Mouse (Mus musculus): ENCODE results near the gene Cox19. TPM values are rescaled to one million over a fixed set of nuclear protein-coding genes. Genes with fewer than 3 reads are reported as not detected.

The Cox19 gene
- polyA plus RNA-seq, 2 experiments from 2014 or later = 49.9 to 52.2 TPM

DNA sequence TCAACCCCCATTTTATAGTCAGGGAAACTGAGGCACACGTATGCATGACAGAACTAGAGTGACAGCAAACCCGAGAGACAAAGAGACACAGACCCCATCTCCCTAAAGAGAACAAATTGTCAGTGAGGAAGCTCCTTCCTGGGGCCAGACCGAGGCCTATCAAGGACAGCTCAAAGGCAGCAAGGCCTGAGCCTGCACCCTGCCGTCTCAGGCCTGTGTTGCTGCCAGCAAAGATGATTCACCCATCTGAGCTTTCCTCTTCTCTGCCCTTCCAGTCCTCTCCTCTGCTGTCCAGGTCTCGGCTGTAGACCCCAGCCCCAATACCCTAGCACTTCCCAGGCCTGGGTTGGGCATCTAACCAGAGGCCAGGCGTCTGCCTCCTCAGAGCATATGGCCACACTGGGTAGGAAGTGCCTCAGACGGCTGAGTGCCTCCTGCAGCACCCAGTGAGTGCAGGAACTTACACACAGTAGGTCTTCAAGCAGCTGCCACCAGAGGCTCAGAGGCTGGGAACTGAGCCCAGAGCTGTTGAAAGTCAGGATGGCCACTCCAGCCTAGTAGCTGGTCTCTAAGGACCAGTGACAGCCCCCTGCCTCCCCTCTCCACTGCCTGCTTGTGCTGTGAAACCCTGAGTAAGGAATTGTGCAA, 24.1 kb downstream of the Cox19 start:
- no peak for ATAC-seq

DNA sequence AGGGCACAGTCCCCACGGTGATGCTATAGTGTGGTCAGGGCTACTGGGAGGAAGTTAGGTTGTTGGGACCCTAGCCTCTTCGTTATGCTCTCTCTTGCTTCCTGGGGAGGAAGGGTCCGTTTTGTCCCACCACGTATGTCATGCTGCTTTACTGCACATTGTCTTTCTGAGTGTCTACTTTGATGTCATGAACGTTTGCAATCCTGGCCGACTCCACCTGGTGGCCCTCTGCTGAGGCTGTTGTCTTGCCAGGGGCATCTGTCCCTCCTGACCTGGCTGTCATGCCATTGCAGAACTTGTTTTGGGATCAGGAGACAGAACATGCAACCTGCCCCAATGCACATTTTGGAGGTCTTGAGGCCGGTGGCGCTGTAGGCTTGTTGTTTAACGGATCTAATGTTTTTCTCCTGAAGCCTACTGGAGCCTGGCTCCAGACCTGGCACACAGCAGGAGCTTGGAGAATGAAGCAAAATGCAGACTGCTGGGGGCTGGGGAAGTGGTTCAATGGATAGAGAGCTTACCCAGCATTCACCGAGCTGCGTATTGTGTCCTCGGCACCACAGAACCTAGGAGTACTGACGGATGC, 25.0 kb downstream of the Cox19 start:
- peak; percentile 3 for ATAC-seq

DNA sequence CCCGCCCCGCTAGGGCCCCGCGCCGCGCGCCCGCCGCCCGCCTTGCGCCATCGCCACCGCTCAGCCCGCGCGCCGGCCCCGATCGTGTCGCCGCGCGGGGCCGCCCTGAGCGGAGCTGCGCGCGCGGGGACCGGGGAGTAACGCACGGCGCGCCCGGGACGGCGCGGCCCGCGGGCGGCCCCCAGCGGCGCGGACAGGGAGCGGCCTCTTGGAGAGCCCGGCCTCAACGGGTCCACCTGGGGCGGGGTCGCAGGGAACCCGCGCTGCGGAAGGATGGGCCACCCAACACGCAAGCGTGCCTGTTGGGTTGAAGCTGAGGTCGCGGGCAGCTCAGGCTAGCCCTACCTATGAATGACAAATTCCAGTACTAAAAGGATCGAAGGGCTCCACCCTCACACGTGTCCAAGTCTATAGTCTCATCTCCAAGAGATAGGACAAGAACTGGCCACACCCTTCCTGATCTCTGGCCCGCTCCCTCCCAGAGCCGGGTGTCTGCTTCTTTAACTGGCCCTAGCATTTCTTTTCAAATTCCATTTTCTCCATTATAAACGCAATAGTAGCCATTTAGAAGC, 25.7 kb downstream of the Cox19 start, which contains the start of gene Adap1:
Gene Adap1 (minus strand): TSS at position 228 of the 572 bp plus-strand sequence.
- ATAC-seq = peak; percentile 78

DNA sequence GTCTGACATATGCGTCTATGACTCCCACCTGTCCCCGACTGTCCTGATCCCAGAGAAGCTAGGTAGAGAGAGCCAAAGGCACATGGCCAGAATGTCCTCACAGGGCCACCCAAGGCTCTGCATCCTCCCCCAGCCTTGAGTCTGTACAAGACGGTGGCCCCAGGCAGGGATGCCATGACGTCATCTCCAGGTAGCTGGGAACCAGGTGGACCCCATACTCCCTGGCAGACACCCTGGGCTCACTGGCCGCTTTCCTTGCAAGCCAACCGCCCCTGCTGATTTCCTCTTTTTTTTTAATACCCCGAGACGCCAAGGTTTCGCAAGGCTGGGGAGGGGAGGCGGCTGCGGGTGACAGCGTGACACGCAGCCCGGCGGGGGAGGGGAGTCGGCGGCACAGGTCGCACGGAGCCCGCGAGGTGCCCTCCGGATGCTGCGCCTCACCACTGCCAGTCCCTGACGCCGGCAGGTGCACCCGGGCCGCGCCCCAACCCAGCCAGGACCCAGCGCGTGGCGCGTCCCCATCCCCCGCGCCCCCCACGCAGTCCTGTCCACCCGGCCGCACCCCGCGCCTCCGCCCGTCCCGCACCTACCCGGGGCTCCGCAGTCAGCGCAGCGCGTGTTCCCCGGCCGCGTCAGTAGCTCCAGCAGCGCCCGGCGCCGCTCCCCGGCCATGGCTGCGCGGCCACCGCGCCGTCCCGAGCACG, 26.4 kb downstream of the Cox19 start:
- peak; percentile 71 for ATAC-seq

- no peak for ATAC-seq
Observed at GRCm38 (mm10) chr5:139324045-139324491, 27.1 kb downstream of the Cox19 start.

- ATAC-seq = no peak
Observed at GRCm38 (mm10) chr5:139323260-139323924, 27.8 kb downstream of the Cox19 start.

DNA sequence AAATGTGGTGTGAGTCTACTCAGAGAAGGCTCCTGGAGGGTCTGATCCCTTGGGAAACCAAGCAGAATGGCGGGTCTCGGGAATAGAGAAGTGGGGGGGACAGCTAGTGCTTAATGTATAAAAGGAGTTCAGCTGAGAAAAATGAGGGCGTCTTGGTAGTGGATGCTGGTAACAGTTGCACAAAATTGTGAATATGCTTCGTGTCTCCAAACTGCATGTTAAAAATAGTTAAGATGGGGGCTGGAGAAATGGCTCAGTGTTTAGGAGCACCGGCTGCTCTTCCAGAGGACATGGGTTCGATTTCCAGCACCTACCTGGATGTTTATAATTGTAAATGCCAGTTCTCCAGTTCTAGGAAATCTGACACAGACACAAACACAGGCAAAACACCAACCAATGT, 29.9 kb downstream of the Cox19 start:
- ATAC-seq = no peak

GRCm38 (mm10) chr5:139320424-139320823, 30.8 kb downstream of the Cox19 start:
- no peak for ATAC-seq

- ATAC-seq = no peak
Observed at GRCm38 (mm10) chr5:139317751-139318504, 33.3 kb downstream of the Cox19 start.

DNA sequence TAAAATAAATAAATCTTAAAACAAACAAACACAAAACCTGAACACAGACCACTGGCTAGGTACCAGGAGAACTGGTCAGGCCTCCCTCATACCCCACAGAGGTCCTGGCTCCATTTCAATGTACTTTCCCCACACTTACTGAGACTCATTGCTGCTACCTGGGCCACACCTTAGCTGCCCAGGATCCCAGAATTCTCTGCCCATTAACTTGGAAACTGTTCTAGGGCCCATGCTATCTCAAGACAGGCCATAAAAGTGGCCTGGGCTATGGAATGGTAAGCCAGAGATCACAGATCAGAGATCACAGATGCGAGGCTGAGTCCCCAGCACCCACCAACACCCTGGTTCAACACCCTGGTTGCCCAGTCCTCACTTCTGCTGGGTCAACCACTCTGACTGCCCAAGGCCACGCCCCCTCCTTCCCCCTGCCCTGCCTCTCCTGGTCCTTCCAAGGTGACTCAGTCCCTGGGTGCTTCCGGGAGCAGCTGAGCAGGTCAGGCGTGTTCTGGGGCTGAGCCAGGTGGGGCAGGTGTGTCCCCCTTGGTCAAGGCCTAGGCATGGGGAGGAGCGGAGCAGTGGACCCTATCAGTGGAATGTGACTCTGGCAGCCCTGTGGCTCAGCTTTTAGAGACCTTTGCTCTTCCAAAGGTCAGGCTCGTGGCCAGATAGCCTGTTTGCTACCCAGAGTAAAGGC, 34.1 kb downstream of the Cox19 start:
- no peak for ATAC-seq

- no peak for ATAC-seq
Observed at GRCm38 (mm10) chr5:139314941-139315642, 36.1 kb downstream of the Cox19 start.

DNA sequence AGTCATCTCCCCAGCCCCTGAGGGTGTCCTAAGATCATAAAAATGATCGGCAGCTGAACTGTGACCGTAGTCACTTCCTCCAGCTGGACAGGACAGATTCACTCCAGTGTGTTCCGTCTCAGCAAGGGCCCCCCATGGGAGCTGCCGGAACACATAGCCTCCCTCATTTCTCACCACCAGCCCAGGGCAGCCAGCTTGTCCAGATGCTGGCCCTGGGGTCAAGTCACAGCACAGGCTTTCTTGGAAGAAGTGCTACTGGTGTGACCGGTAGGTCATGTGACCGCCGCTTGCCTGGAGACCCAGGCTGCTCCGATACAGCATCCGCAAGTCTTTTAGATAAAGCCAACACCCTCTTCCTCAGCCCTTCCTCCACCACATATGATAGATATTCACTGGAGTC, 37.7 kb downstream of the Cox19 start:
- no peak for ATAC-seq

DNA sequence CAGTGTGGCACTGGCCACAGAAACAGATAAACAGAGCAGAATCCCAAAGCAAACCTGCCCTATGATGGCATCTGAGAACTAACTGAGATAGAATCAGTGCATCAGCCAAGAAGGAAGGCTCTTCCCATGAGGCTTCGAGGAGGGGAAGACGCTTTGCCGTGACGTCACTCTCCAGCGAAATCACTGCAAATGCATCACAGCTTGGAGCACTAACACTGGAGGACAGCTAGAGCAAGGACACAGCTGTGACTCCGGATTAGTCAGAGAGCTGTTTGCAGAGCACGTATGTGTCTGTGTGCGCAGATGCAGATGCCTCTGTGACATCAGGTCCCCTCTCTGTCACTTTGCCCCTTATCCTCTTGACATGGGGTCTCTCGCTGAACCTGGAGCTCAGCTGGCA, 39.4 kb downstream of the Cox19 start:
- ATAC-seq = no peak

DNA sequence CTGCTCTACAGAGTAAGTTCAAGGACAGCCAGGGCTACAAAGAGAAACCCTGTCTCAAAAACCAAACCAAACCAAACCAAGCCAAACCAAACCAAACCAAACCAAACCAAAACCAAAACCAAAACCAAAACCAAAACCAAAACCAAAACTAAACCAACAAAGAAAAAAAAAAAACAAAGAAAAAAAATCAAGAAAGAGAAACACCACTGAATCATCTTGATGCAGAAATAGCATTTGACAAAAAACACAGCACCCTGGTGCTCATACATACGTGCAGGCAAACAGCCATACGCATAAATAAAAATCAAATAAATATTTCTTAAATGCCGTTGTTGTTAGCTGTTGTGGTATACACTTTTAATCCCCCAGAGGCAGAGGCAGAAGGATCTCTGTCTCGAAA, 40.7 kb downstream of the Cox19 start:
- ATAC-seq = peak; percentile 44

- ATAC-seq = peak; percentile 85
Observed at GRCm38 (mm10) chr5:139309946-139310345, 41.3 kb downstream of the Cox19 start.

DNA sequence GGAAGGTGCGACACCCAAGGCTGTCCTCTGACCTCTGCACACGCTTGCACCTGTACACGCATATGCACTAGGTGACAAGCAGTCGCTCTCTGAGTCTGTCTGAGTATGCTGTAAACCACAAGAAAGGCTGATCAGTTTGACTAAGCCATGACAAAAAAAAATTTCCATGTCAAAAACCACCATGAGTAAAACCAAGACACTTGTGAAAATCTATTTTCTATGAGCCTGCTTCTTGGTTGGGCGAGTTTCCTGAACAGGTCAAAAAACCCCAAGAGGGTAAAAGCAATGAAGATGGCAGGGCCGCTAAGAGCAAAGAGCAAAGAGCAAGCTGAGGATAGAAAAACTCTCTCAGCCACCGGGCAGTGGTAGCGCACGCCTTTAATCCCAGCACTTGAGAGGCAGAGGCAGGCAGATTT, 47.6 kb downstream of the Cox19 start:
- peak; percentile 87 for ATAC-seq

- no peak for ATAC-seq
Observed at GRCm38 (mm10) chr5:139302101-139302500, 49.1 kb downstream of the Cox19 start.

DNA sequence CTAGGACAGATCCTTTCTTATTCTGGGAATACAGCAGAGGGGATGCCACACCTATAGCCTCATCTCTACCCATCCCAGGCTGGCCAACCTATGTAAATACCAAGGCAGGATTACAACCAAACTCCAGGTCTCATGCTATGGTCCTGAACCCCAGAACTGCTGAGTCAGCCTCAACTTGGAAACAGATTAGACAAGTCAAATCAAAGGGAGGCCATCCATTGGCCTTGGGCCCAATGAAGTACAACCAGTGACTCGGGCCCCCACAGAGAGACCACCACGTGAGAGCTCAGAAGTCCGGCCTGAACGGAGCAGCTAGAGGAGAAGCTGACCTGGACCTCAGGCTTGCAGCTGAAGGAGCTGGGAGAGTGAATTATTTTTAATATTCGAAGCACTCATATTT, 53.5 kb downstream of the Cox19 start:
- ATAC-seq = no peak

DNA sequence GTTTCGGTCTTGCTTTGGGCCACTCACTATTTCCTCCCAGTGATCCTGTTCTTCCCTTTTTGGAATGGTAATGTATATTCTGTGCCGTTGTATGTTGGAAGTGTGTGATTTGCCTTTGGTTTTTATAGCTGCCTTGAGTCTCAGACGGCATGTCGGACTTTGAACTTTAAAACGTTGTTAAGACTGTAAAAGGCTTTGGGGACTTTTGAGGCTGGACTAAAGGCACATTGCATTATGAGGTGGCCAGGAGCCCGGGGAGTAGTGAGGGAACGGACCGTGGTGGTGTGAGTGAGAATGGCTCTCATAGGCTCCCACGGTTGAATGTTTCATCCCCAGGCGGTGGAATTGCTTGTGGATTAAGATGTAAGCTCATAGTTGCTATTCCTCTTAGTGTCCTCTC, 54.1 kb downstream of the Cox19 start:
- ATAC-seq = no peak

GRCm38 (mm10) chr5:139294089-139294488, 57.1 kb downstream of the Cox19 start:
- ATAC-seq = no peak
